Mouse (Mus musculus) spleen, adult 2 months (tissue): ENCODE data around the gene Tmco4. TPM values are rescaled to one million over a fixed set of nuclear protein-coding genes. Genes with fewer than 3 reads are reported as not detected.
A peak's percentile ranks its signal among the peaks of the same experiment; 100 is the strongest.
"Not testable (repeated sequence)": the region's sequence is repeated elsewhere in the genome, so short reads cannot be mapped to it uniquely, and the experiment has no call there.

ENCODE experiments used
- DNase-seq, 2 experiments: peaks; one replicate each; pipeline versions ENCODE4 v3.0.0 to v3.0.0-alpha.2; 2012 to 2021; ENCODE audit warnings: low spot score in 2 of 2, low read depth in 1 of 2
- H3K27ac ChIP-seq: fragments of 200-500 bp; 2 replicates; pipeline ENCODE4 v1.5.1; 2012; ENCODE audit warnings: low read length, inconsistent platforms; ENCODE audit not compliant: insufficient read depth
- H3K27me3 ChIP-seq: fragments of 200-500 bp; 2 replicates; pipeline ENCODE4 v1.6.1; 2012; ENCODE audit warnings: mild to moderate bottlenecking, moderate library complexity, low read length, inconsistent platforms; ENCODE audit not compliant: control insufficient read depth, insufficient read depth
- H3K36me3 ChIP-seq: fragments of 200-500 bp; 2 replicates; pipeline ENCODE4 v1.6.1; 2012; ENCODE audit warnings: mild to moderate bottlenecking, low read length, inconsistent platforms; ENCODE audit not compliant: control insufficient read depth, insufficient read depth
- H3K4me1 ChIP-seq: fragments of 200-500 bp; 2 replicates; pipeline ENCODE4 v1.6.1; 2011; ENCODE audit warnings: inconsistent platforms; ENCODE audit not compliant: control insufficient read depth, insufficient read depth, insufficient read length
- H3K4me3 ChIP-seq: fragments of 200-500 bp; 2 replicates; pipeline ENCODE4 v1.5.1; 2011; ENCODE audit warnings: mild to moderate bottlenecking, inconsistent platforms; ENCODE audit not compliant: insufficient read depth, insufficient read length; ENCODE audit errors: extremely low read depth
- CTCF ChIP-seq: fragments of 200-500 bp; IDR thresholded peaks from 2 replicates; pipeline ENCODE4 v1.5.1; 2011; ENCODE audit warnings: mild to moderate bottlenecking, inconsistent platforms; ENCODE audit not compliant: insufficient read depth, insufficient read length, insufficient replicate concordance; ENCODE audit errors: extremely low read depth
- POLR2A ChIP-seq: fragments of 200-500 bp; IDR thresholded peaks from 2 replicates; pipeline ENCODE4 v1.6.1; 2011; ENCODE audit warnings: low read depth, low read length, inconsistent platforms
- WGBS: fragments of 180-500 bp; shearing (Covaris S2); methylation state at CpG from one replicate; pipeline ENCODE4 v1.1.7; 2018; 5-methylcytosine and 5-hydroxymethylcytosine counted together
- polyA plus RNA-seq: library from polyadenylated mRNA; depleted of rRNA; stranded (reverse); fragments of >200 nt; gene quantifications from 2 replicates; pipeline ENCODE4 v1.2.3, GENCODE M21; 2012

The Tmco4 gene
- polyA plus RNA-seq, 1 experiment: 18.4 TPM

DNA sequence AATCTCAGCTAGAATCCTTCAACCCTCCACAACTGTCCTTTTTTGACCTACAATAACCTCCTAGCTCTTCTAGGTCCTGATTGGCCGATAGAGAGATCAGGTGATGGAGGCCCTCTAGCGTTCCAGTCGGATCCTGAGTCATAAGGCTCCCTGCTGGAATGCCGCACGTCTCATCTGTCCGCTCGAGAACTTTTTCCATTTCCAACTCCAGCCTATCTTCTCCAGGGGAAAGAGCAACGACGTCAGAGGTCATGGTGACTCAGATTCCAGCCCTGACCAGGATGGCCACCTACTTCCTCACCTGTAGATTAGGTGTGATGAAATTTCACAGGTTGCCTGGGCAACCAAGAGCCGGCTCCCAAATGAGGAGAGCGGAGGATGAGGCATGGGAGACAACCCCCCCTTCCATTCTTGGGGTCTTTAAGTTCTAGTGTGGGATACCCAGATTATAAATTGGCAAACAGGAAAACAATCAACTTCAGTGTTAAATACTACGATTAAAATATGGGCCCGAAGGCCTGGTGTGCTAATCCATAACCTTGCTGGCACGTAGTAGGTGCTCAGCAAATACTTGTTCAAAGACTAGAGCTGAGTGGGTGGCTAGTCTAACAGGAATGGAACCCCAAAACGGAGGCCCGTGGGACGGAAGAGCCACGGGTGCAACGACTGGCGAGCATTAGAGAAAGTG is 405 bp upstream of the Tmco4 start:
- Histone ChIP-seq H3K36me3 (no peaks in the 10 kb centered on the region), H3K4me1 (peaks cover 6% of the 10 kb centered on the region; the same call in 1 of the 2 replicates), H3K27ac (peak overlapping the region; percentile 91), H3K27me3 (no peaks in the 10 kb centered on the region), H3K4me3 (peak overlapping the region; percentile 91)
- DNase-seq: peak; percentile 27 to 28
- WGBS: 5% methylated on average over 20 of the region's 20 CpGs
- TF ChIP-seq POLR2A (peak; percentile 62), CTCF (no peak)

DNA sequence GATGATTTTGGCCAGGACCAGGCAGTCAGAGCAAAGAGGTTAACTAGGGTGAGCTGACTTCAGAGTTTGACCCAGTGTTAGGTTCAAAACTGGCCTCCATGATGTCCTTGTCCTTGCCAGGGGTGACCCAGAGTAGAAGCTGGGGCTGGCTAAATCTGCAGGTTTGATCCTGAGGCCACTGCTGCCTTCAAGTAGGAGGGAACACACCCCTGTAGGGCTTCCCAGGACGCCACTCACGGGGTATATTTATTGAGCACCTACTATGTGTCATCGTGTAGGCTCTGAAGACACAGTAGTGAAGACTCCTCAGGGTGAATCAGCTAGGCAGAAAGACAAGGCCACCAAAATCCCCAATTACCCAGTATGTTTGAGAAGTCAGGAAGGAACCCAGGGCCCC is 1.0 kb downstream of the Tmco4 start:
- H3K27me3 ChIP-seq: no peaks in the 10 kb centered on the region
- 57% methylated on average over 3 of the region's 3 CpGs for WGBS
- peak overlapping the region; percentile 91 for H3K4me3 ChIP-seq
- H3K36me3 ChIP-seq: no peaks in the 10 kb centered on the region
- TF ChIP-seq POLR2A: no peak
- no peak for TF ChIP-seq CTCF
- peaks cover 6% of the 10 kb centered on the region; the same call in 1 of the 2 replicates for H3K4me1 ChIP-seq
- DNase-seq: no peak
- peak overlapping the region; percentile 72 for H3K27ac ChIP-seq

DNA sequence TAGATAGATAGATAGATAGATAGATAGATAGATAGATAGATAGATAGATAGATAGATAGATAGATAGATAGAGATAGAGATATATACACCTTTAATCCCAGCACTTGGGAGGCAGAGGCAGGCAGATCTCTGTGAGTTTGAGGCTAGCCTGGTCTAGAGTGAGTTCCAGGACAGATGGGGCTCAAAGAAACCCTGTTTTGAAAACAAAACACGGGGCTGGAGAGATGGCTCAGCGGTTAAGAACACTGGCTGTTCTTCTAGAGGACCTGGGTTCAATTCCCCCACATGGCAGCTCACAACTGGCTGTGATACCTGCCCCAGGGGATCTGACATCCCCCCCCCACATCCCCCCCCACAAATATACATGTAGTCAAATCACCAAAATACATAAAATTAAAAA is 1.9 kb downstream of the Tmco4 start:
- DNase-seq, H3K4me1 ChIP-seq, H3K36me3 ChIP-seq, H3K4me3 ChIP-seq, H3K27me3 ChIP-seq, H3K27ac ChIP-seq: not testable (repeated sequence)
- 97% methylated on average over 2 of the region's 2 CpGs for WGBS

DNA sequence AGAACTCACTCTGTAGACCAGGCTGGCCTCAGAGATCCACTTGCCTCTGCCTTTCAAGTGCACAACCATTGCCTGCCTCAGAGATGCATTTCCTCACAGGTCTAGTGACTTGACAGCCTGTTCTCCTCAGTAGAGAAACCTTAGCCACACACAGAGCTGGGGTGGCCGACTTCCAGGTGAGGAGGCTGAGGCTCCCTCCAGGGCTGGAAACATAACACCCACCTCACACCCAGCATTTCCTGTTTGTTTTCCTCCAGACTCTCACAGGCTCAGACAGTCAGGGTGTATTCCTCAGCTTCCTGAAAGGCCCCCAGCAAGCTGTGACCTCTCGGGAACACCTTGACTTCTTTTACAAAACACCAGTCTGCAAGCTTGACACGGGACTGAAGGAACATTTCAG is 2.5 kb downstream of the Tmco4 start:
- peaks cover 6% of the 10 kb centered on the region; the same call in 1 of the 2 replicates for H3K4me1 ChIP-seq
- H3K4me3 ChIP-seq: no peak overlapping the region
- peaks cover 1% of the 10 kb centered on the region; the same call in 1 of the 2 replicates for H3K36me3 ChIP-seq
- no peaks in the 10 kb centered on the region for H3K27me3 ChIP-seq
- WGBS: 79% methylated on average over 3 of the region's 3 CpGs
- no peak for DNase-seq
- no peak overlapping the region for H3K27ac ChIP-seq
- TF ChIP-seq CTCF: no peak
- no peak for TF ChIP-seq POLR2A

DNA sequence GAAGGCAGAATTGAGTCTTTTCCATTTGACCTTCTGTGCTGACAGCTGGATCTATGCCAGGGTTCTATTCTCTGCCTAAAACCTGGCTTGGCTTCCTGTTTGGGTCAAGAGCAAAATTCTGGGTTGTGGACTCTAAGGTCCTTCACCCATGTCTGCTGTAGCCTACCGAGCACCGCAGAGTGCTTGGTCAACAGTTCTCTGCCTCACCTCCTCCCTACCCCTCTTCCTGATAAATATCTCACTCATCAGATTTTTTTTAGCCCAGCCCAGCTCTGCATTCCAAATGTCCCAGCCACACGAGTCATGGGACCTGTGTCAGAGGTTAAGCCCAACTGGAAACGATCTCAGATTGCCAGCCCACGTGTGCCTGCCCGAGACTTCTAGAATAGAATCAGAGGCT is 3.4 kb downstream of the Tmco4 start:
- Histone ChIP-seq H3K27me3 (no peaks in the 10 kb centered on the region), H3K4me3 (no peak overlapping the region), H3K27ac (no peak overlapping the region), H3K36me3 (peaks cover 1% of the 10 kb centered on the region; the same call in 1 of the 2 replicates), H3K4me1 (peaks cover 6% of the 10 kb centered on the region; the same call in 1 of the 2 replicates)
- TF ChIP-seq POLR2A: no peak
- TF ChIP-seq CTCF: no peak
- DNase-seq: no peak
- WGBS: 84% methylated on average over 6 of the region's 6 CpGs

DNA sequence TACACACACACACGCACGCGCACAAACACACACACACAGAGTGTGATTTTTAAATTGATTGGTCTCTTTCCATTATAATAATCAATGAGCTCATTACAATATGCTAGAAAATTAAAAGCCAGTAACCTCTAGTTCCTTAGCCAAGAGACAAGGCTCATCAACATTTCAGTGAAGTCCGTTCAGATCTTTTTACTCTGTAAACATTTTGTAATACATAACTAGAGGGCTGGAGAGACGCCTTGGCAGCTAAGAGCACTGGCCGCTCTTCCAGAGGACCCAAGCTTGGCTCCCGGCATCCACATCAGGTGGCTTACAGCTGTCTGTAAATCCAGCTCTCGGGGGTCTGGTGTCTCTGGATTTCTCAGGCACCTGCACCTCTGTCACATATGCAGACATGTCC is 7.3 kb downstream of the Tmco4 start:
- no peaks in the 10 kb centered on the region for H3K4me1 ChIP-seq
- H3K27me3 ChIP-seq: no peaks in the 10 kb centered on the region
- no peak overlapping the region for H3K4me3 ChIP-seq
- no peak overlapping the region for H3K27ac ChIP-seq
- TF ChIP-seq POLR2A: no peak
- TF ChIP-seq CTCF: no peak
- DNase-seq: no peak
- WGBS: 95% methylated on average over 8 of the region's 8 CpGs
- H3K36me3 ChIP-seq: peaks cover 4% of the 10 kb centered on the region

DNA sequence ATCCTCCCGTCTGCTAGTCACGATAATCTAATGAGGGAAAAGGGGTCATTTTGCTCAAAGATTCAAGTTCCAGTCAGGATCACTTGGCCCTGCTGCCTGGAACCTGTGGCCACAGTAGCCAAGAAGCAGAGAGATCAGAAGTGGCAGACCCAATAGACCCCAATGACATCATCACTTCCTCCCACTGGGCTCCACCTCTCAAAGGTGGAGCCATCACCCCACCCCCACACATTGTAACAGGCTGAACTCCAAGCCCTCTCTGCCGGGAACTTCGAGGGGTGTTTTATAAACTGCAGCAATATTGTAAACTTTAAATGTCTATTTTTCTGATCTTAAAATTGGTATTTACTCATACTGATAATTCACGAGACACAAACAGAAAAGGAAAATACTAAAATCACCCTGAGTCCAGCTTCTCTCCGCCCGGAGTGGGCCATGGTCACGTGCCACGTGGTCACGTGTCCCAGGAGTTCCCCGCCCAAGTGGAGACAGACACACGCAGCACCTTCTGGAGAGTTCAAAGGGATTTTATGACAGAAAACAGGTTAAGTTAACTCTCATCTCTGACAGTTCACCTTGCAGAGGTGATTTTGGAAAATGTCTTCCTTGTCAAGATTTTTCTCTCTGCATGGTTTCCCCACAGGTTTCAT is 8.2 kb downstream of the Tmco4 start:
- DNase-seq: no peak
- TF ChIP-seq CTCF (no peak), POLR2A (no peak)
- Histone ChIP-seq H3K36me3 (peaks cover 5% of the 10 kb centered on the region), H3K4me3 (no peak overlapping the region), H3K27me3 (no peaks in the 10 kb centered on the region), H3K27ac (no peak overlapping the region), H3K4me1 (no peaks in the 10 kb centered on the region)
- 85% methylated on average over 12 of the region's 12 CpGs for WGBS
